8 mouse cellular contexts compared by ENCODE assay signal in the genomic region with DNA sequence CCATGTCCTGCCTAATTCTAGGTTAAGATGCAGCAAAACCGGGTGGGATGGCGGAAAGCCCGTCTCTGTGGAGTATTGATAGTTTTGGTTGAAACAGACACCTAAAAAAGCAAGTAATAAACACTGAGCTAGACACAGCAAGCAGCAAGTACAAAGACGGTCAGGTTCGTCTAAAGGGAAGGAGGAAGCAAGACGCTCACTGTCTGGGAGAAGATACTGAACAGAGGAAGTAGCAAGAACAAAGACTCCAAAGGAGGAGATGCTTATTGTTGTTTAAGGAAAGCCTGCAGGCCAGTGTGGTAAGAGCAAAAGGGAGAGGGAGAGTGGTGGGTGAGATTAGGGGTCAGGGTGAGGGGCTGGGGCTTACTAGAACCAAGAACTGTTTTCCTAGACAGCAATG. TPM values are rescaled to one million over a fixed set of nuclear protein-coding genes. Genes with fewer than 3 reads are reported as not detected.
A peak's percentile ranks its signal among the peaks of the same experiment; 100 is the strongest.
DNase-seq lines count a peak whose midpoint lies in the region; ATAC-seq and TF ChIP-seq lines count a peak whose summit lies in the region.

No protein-coding gene starts in this region.

- ATAC-seq in G1E (ENCODE audit: extremely low read depth, insufficient number of reproducible peaks, low FRiP score, poor library complexity, severe bottlenecking), result peak; percentile 19; the same call in 1 of the 2 replicates
- no peak for ATAC-seq in hindbrain, embryonic 12.5 days (ENCODE audit: low FRiP score)
- ATAC-seq in midbrain, embryonic 11.5 days (ENCODE audit: low FRiP score), result no peak
- ATAC-seq in CD4-positive, CD25-positive, alpha-beta regulatory T cell, adult 4 months, result no peak

- intact Hi-C loops in heart, postnatal 25 days (cut with DNase I), result loop anchor here (5.0 kb wide), 2 partner anchors 38 to 63 kb away; no protein-coding TSS in a partner anchor

- no peak for DNase-seq in heart, embryonic 10.5 days (ENCODE audit: low spot score)
- no peak for DNase-seq in heart, postnatal 25 days (ENCODE audit: low spot score)
- DNase-seq in G1E (ENCODE audit: low spot score), result no peak
- DNase-seq in midbrain, embryonic 11.5 days (ENCODE audit: low spot score, missing footprints), result no peak
- DNase-seq in layer of hippocampus, postnatal 36 days, result no peak
- no peak for DNase-seq in frontal cortex, postnatal 14 days (ENCODE audit: low spot score in 2 of 2)

- peak overlapping the region; percentile 61 for H3K4me2 ChIP-seq in hindbrain, embryonic 12.5 days (replicated peaks)
- peak overlapping the region; percentile 23 for H3K4me2 ChIP-seq in midbrain, embryonic 11.5 days

- WGBS in heart, embryonic 10.5 days, result 51% methylated on average over 6 of the region's 6 CpGs
- 61% methylated on average over 6 of the region's 6 CpGs for WGBS in hindbrain, embryonic 12.5 days
- WGBS in midbrain, embryonic 11.5 days, result 36% methylated on average over 6 of the region's 6 CpGs

- H3K36me3 ChIP-seq in heart, embryonic 10.5 days, result peaks cover 9% of the 10 kb centered on the region
- H3K36me3 ChIP-seq in G1E (replicated peaks), result peaks cover 16% of the 10 kb centered on the region
- H3K36me3 ChIP-seq in hindbrain, embryonic 12.5 days, result no peaks in the 10 kb centered on the region
- H3K36me3 ChIP-seq in midbrain, embryonic 11.5 days (ENCODE audit: control insufficient read depth, insufficient read depth, low read length), result peaks cover 2% of the 10 kb centered on the region; the same call in 1 of the 2 replicates

- H3K9me3 ChIP-seq in heart, embryonic 10.5 days, result no peaks in the 10 kb centered on the region
- H3K9me3 ChIP-seq in G1E (replicated peaks), result no peaks in the 10 kb centered on the region
- H3K9me3 ChIP-seq in hindbrain, embryonic 12.5 days (replicated peaks), result no peaks in the 10 kb centered on the region
- no peaks in the 10 kb centered on the region for H3K9me3 ChIP-seq in midbrain, embryonic 11.5 days (ENCODE audit: control insufficient read depth, low read length)

- no peak for TF ChIP-seq CTCF in G1E (IDR thresholded peaks at IDR 0.05; ENCODE audit: low read depth, low read length)

- 0 out of 2 replicates have a peak overlapping the region, but pooled peaks have one; percentile 35 for H3K9ac ChIP-seq in hindbrain, embryonic 12.5 days
- H3K9ac ChIP-seq in midbrain, embryonic 11.5 days (ENCODE audit: low read length), result peak overlapping the region; percentile 12; the same call in 1 of the 2 replicates

- H3K27ac ChIP-seq in heart, embryonic 10.5 days, result peak overlapping the region; percentile 71; the same call in 1 of the 2 replicates
- H3K27ac ChIP-seq in hindbrain, embryonic 12.5 days, result no peak overlapping the region
- no peak overlapping the region for H3K27ac ChIP-seq in midbrain, embryonic 11.5 days (ENCODE audit: low read depth, low read length)

- H3K4me1 ChIP-seq in heart, embryonic 10.5 days, result peaks cover 29% of the 10 kb centered on the region
- H3K4me1 ChIP-seq in G1E (ENCODE audit: insufficient read depth, low read depth, low read length), result peaks cover 38% of the 10 kb centered on the region
- H3K4me1 ChIP-seq in hindbrain, embryonic 12.5 days, result peaks cover 24% of the 10 kb centered on the region
- peaks cover 20% of the 10 kb centered on the region for H3K4me1 ChIP-seq in midbrain, embryonic 11.5 days (ENCODE audit: control insufficient read depth, insufficient read depth, low read length)

- peak overlapping the region; percentile 97; the same call in 1 of the 2 replicates for H3K4me3 ChIP-seq in heart, embryonic 10.5 days
- H3K4me3 ChIP-seq in G1E (ENCODE audit: low read depth, low read length), result no peak overlapping the region
- H3K4me3 ChIP-seq in hindbrain, embryonic 12.5 days, result no peak overlapping the region
- no peak overlapping the region for H3K4me3 ChIP-seq in midbrain, embryonic 11.5 days (ENCODE audit: low read depth, low read length)

- H3K27me3 ChIP-seq in heart, embryonic 10.5 days (ENCODE audit: insufficient read depth, poor library complexity, severe bottlenecking), result no peaks in the 10 kb centered on the region
- peaks cover 4% of the 10 kb centered on the region; the same call in 1 of the 2 replicates for H3K27me3 ChIP-seq in G1E (ENCODE audit: insufficient read depth, low read length)
- no peaks in the 10 kb centered on the region for H3K27me3 ChIP-seq in hindbrain, embryonic 12.5 days
- H3K27me3 ChIP-seq in midbrain, embryonic 11.5 days (ENCODE audit: control insufficient read depth, insufficient read depth, low read length), result no peaks in the 10 kb centered on the region

RNA-seq across cellular contexts. Expression of a gene that starts 2.4 kb away (rescaled TPM):
- 5.5 and 6.5 TPM in 2 replicates for polyA plus RNA-seq in heart, embryonic 10.5 days (2016; fragmentation: Nextera tagmentation; extraction: Ambion mirVana)
- total RNA-seq in heart, postnatal 25 days (2021), result 1 to 10 TPM; 2.6 to 4.0 TPM
- total RNA-seq in G1E (2014; fragmentation: Nextera tagmentation) (2.7 and 2.8 TPM in 2 replicates), G1E (2017) (1.3 and 1.6 TPM in 2 replicates)
- polyA plus RNA-seq in G1E (2012), result 0.51 and 0.55 TPM in 2 replicates
- 71.5 and 77.7 TPM in 2 replicates for polyA plus RNA-seq in hindbrain, embryonic 12.5 days (2016; fragmentation: Nextera tagmentation; extraction: Ambion mirVana)
- 57.4 and 63.1 TPM in 2 replicates for polyA plus RNA-seq in midbrain, embryonic 11.5 days (2014; fragmentation: Nextera tagmentation; extraction: Ambion mirVana)
- polyA plus RNA-seq in CD4-positive, CD25-positive, alpha-beta regulatory T cell, adult 4 months (2017; shearing (Covaris generic)), result 1 to 10 TPM in 1 of 2 experiments, under 1 TPM in 1; 0.31 to 1.2 TPM
- 100 to 1,000 TPM; 186 to 198 TPM for total RNA-seq in layer of hippocampus, postnatal 36 days (2021)

RNA-seq across cellular contexts. Expression of a gene that starts 2.9 kb away (rescaled TPM):
- polyA plus RNA-seq in heart, embryonic 10.5 days (2016; fragmentation: Nextera tagmentation; extraction: Ambion mirVana), result 32.3 and 33.7 TPM in 2 replicates
- 10 to 100 TPM; 22.2 to 24.5 TPM for total RNA-seq in heart, postnatal 25 days (2021)
- total RNA-seq in G1E (2014; fragmentation: Nextera tagmentation) (36.4 and 39.4 TPM in 2 replicates), G1E (2017) (33.9 and 34.8 TPM in 2 replicates)
- 4.7 and 5.5 TPM in 2 replicates for polyA plus RNA-seq in G1E (2012)
- 42.9 and 44.7 TPM in 2 replicates for polyA plus RNA-seq in hindbrain, embryonic 12.5 days (2016; fragmentation: Nextera tagmentation; extraction: Ambion mirVana)
- 27.7 and 32.8 TPM in 2 replicates for polyA plus RNA-seq in midbrain, embryonic 11.5 days (2014; fragmentation: Nextera tagmentation; extraction: Ambion mirVana)
- polyA plus RNA-seq in CD4-positive, CD25-positive, alpha-beta regulatory T cell, adult 4 months (2017; shearing (Covaris generic)), result 1 to 10 TPM; 3.1 to 4.6 TPM
- 10 to 100 TPM; 46.8 to 50.3 TPM for total RNA-seq in layer of hippocampus, postnatal 36 days (2021)
